In genomic region chr17:28321700-28322099, GRCm38 (mm10) we compare ENCODE assay signal across 19 mouse cellular contexts. TPM values are rescaled to one million over a fixed set of nuclear protein-coding genes. Genes with fewer than 3 reads are reported as not detected.
DNase-seq lines count a peak whose midpoint lies in the region; ATAC-seq and TF ChIP-seq lines count a peak whose summit lies in the region.
"Had no signal": no experiment of that assay in that cellular context is flagged by ENCODE, and none has a peak within 500 bp of the region (broad histone marks: within the 10 kb centered on the region; RNA-seq: fewer than 3 reads in every experiment).

No protein-coding gene starts in this region.

- peaks cover 19% of the 10 kb centered on the region for H3K36me3 ChIP-seq in midbrain, postnatal 0 days (ENCODE audit: insufficient read depth, low read length)

- H3K27me3 ChIP-seq in midbrain, postnatal 0 days (ENCODE audit: insufficient read depth, low read length) = no peaks in the 10 kb centered on the region
- H3K27me3 ChIP-seq: embryonic facial prominence, embryonic 12.5 days; forebrain, embryonic 13.5 days; forebrain, embryonic 15.5 days had no signal

- peak overlapping the region; percentile 77 for H3K27ac ChIP-seq in layer of hippocampus, adult 2 months
- H3K27ac ChIP-seq in midbrain, postnatal 0 days (ENCODE audit: low read depth, low read length) = no peak overlapping the region
- H3K27ac ChIP-seq: embryonic facial prominence, embryonic 10.5 days; embryonic facial prominence, embryonic 12.5 days; forebrain, embryonic 13.5 days; forebrain, embryonic 15.5 days had no signal

- ATAC-seq in midbrain, postnatal 0 days (ENCODE audit: low FRiP score) = no peak
- ATAC-seq: forebrain, embryonic 13.5 days; forebrain, embryonic 15.5 days; forebrain, postnatal 0 days had no signal

- no peak overlapping the region for H3K9ac ChIP-seq in midbrain, postnatal 0 days (replicated peaks; ENCODE audit: low read length, poor library complexity, severe bottlenecking)
- H3K9ac ChIP-seq: embryonic facial prominence, embryonic 12.5 days; forebrain, embryonic 13.5 days; forebrain, embryonic 15.5 days; forebrain, postnatal 0 days had no signal

- DNase-seq in layer of hippocampus, adult 2 months (ENCODE audit: low spot score in 2 of 2) = peak in 1 of 2 experiments; percentile 37
- DNase-seq in layer of hippocampus, adult 9-10 months (ENCODE audit: low spot score) = no peak
- DNase-seq in brain, adult 2 months (ENCODE audit: low read depth, low spot score) = peak; percentile 53
- peak; percentile 15 for DNase-seq in telencephalon, adult 2 months (ENCODE audit: low read depth, low spot score)
- no peak for DNase-seq in midbrain, postnatal 0 days (ENCODE audit: low spot score)
- DNase-seq: adrenal gland, adult 2 months; adrenal gland, postnatal 10 days; adrenal gland, postnatal 25 days; cerebellum, adult 11-12 months; cerebellum, adult 2 months; cerebellum, adult 9-10 months; cerebellum, postnatal 10 days; cerebellum, postnatal 25 days; forebrain, postnatal 0 days had no signal

- no peak overlapping the region for H3K4me2 ChIP-seq in midbrain, postnatal 0 days (ENCODE audit: low read depth, low read length, poor library complexity, severe bottlenecking)
- H3K4me2 ChIP-seq: embryonic facial prominence, embryonic 12.5 days; forebrain, embryonic 13.5 days; forebrain, embryonic 15.5 days had no signal

- no peak overlapping the region for H3K4me3 ChIP-seq in layer of hippocampus, adult 2 months
- H3K4me3 ChIP-seq in midbrain, postnatal 0 days (ENCODE audit: low read depth, low read length) = no peak overlapping the region
- H3K4me3 ChIP-seq: embryonic facial prominence, embryonic 10.5 days; embryonic facial prominence, embryonic 12.5 days; forebrain, embryonic 13.5 days; forebrain, embryonic 15.5 days had no signal

- no peak for TF ChIP-seq CTCF in layer of hippocampus, adult 2 months (conservative IDR thresholded peaks at IDR 0.05)
- no peak for TF ChIP-seq CTCF in midbrain, postnatal 0 days (IDR thresholded peaks at IDR 0.05)

- H3K9me3 ChIP-seq in midbrain, postnatal 0 days (ENCODE audit: low read length) = no peaks in the 10 kb centered on the region
- H3K9me3 ChIP-seq: embryonic facial prominence, embryonic 12.5 days; forebrain, embryonic 13.5 days; forebrain, embryonic 15.5 days had no signal

- 92% methylated on average over 4 of the region's 4 CpGs for WGBS in midbrain, postnatal 0 days

- H3K4me1 ChIP-seq in midbrain, postnatal 0 days (ENCODE audit: insufficient read depth, low read length) = no peaks in the 10 kb centered on the region
- H3K4me1 ChIP-seq: embryonic facial prominence, embryonic 12.5 days; forebrain, embryonic 13.5 days; forebrain, embryonic 15.5 days had no signal

RNA-seq across cellular contexts. Expression of gene Rpl10a, which starts 6.6 kb away (rescaled TPM):
- total RNA-seq in layer of hippocampus, adult 2 months (2021) = 100 to 1,000 TPM; 345 to 350 TPM
- 810 and 1,016 TPM in 2 replicates for total RNA-seq in midbrain, postnatal 0 days (2014; rRNA removed)
- 347 and 365 TPM in 2 replicates for polyA plus RNA-seq in midbrain, postnatal 0 days (2015; fragmentation: Nextera tagmentation; extraction: Ambion mirVana)

RNA-seq across cellular contexts. Expression of gene Fance, which starts 8.4 kb away (rescaled TPM):
- total RNA-seq in layer of hippocampus, adult 2 months (2021) = 10 to 100 TPM; 30.3 to 34.9 TPM
- 33.4 and 33.6 TPM in 2 replicates for total RNA-seq in midbrain, postnatal 0 days (2014; rRNA removed)
- 26.1 and 28.6 TPM in 2 replicates for polyA plus RNA-seq in midbrain, postnatal 0 days (2015; fragmentation: Nextera tagmentation; extraction: Ambion mirVana)

RNA-seq across cellular contexts. Expression of gene Tead3, which starts 28.9 kb away (rescaled TPM):
- total RNA-seq in layer of hippocampus, adult 2 months (2021) = 1 to 10 TPM; 3.0 to 3.2 TPM
- total RNA-seq in midbrain, postnatal 0 days (2014; rRNA removed) = 4.8 and 5.4 TPM in 2 replicates
- 1.2 and 1.3 TPM in 2 replicates for polyA plus RNA-seq in midbrain, postnatal 0 days (2015; fragmentation: Nextera tagmentation; extraction: Ambion mirVana)

RNA-seq across cellular contexts. Expression of gene Tulp1, which starts 43.3 kb away (rescaled TPM):
- not detected for total RNA-seq in layer of hippocampus, adult 2 months (2021)
- 0.80 and 1.0 TPM in 2 replicates for total RNA-seq in midbrain, postnatal 0 days (2014; rRNA removed)
- polyA plus RNA-seq in midbrain, postnatal 0 days (2015; fragmentation: Nextera tagmentation; extraction: Ambion mirVana) = 1.1 TPM in 2 replicates
- total RNA-seq: adrenal gland, adult 2 months; adrenal gland, postnatal 25 days had no signal
- polyA plus RNA-seq: cerebellum, adult 2 months; cortical plate, adult 2 months had no signal

Comparison
In these comparisons a context has a peak if more than half of its experiments do, and no peak if none do; other contexts are left out.
1. DNase-seq: peak in brain, adult 2 months (single experiment) and telencephalon, adult 2 months (single experiment); none in layer of hippocampus, adult 9-10 months (single experiment) and midbrain, postnatal 0 days (single experiment).